Mouse (Mus musculus) lung, adult 2 months (tissue): ENCODE data around the gene Olfr594.

Experiments used
- CTCF ChIP-seq: fragments of 200-500 bp; IDR thresholded peaks from 2 replicates; pipeline ENCODE4 v1.5.1; 2011; ENCODE audit warnings: mild to moderate bottlenecking, low read length, control low read depth; ENCODE audit not compliant: insufficient read depth
- POLR2A ChIP-seq: fragments of 200-500 bp; IDR thresholded peaks from 2 replicates; pipeline ENCODE4 v1.6.1; 2011; ENCODE audit warnings: low read depth, mild to moderate bottlenecking, control low read depth, low read length, borderline replicate concordance; ENCODE audit errors: extremely low read depth

GRCm38 (mm10) chr7:103169697-103170096 is 47.1 kb upstream of the Olfr594 start:
- TF ChIP-seq POLR2A (no peak), CTCF (no peak)
